Mouse (Mus musculus) central nervous system, embryonic 14 days (tissue): Measurements from ENCODE around the gene Ttc3. TPM values are rescaled to one million over a fixed set of nuclear protein-coding genes. Genes with fewer than 3 reads are reported as not detected.

Source experiments
- polyA plus RNA-seq: library from polyadenylated mRNA; depleted of rRNA; stranded (reverse); fragments of >200 nt; gene quantifications from 2 replicates; pipeline ENCODE4 v1.2.3, GENCODE M21; 2012; rRNA removed

The Ttc3 gene
- polyA plus RNA-seq, result 294 and 316 TPM in 2 replicates

DNA sequence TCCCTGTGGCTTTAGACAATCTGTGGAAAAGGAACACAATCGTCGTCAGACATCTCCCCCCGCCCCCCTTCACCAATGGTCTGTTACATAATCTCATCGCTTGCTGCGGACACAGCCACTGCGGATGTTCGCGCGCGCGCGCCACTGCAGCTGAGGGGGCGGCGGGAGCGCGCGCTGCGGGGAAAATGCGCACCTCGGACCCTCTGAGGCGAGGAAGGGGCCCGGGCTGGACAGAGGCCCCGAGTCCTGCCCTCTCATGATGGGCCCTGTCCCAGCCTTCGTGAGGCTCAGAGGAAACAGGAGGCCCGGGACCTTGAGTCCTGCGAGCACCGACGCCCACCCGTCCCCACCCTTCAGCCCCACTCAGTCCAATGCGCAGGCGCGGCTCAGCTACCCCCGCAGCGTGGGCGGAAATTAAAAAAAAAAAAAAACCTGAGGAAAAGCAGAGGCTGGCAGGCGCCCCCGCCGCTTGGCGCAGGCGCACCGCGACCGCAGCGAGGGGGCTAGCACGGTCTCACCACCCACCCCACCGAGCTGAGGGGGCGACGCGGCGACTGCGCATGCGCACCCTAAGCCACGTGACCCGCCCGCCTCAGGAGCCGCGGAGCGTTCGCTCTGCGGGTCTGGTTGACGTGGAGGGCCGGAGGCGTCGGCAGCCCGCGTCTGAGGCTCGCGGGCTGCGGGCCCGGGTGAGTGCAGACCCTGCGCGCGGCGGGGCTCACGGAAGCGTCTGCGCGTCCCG lies at the start of gene Ttc3:
Ttc3 (plus strand) TSS at position 446 of the 742 bp plus-strand sequence.

DNA sequence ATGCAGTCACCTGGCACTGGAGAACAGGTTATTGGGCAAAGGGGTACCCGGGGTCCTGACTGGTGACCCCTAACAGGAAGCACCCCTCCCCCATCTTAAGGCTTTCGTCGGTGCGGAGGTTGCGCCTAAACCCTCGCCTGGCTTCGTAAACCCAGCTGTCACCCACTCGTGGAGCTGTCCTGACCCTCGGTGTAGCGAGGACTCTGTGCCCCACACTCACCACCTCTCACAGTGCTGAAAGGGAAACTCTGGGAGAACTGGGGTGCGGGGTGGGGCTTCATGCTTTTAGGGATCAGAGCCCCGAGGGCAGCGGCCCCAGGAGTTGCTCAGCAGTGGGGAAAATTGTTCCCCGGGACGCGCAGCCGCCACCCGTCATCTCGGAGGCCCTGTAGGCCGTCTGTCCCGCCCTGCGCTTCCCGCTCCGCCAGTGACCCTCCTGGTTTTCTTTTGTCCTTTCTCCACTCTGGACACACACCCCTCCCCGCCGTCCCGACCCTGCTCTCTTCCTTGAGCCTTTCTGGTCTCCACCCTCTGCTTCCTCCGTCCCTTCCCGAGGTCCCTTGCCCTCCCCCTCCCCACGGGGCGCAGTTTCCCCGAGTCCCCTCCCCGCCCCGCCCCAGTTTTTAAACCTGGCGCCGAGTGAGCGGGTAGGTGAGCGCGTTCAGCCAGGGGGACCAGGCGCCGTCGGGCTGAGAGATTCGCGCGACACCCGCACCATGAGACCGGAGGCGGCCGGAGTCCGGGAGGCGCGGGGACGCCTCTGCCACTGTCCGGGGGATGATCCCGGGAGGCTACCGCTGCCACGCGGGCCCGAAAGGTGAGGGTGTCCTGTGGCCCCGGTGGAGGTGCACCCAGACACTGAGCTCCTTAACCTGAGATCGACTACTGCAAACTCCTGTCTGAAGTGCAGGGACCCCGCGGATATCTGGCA lies 42.4 kb upstream of the Ttc3 start, which contains the start of gene Ripply3:
Ripply3 (plus strand) TSS at position 640 of the 931 bp plus-strand sequence.

DNA sequence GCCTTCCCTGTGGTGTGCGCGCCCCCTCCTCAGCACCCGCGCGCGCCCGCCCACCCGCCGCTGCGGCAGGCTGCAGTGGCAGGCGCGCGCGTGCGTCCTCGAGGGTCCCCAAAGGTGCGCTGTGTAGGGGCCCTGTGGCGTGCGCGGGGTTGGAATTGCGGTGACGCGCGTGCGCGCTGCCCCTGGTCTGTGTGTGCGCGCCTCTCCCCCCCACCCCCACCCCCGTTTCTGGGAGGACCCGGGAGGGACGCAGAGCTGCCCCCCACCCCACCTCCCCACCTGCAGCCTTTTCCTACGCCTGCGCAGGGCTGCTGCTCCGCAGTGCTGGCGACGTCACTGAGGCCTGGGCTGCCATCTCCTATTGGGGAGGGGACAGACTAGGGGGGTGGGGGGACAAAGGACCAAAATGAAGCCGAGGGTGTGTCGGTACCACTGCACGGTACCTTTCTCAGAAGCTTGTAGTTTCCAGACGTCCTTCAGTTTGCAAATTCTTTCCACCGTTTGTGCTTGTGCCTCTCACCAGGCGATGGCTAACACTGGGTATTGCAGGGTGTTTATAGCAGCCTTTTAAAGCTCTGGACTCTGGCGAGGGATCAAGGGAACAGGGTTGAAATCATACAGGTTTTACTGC lies 998 bp downstream of the Ttc3 start, which contains the start of gene Pigp:
Pigp (minus strand) TSS at position 542 of the 631 bp plus-strand sequence.

Other genes starting within 250 kb of the Ttc3 start
- gene Hlcs, start 57.0 kb upstream of the Ttc3 start, polyA plus RNA-seq, result 6.5 and 7.5 TPM in 2 replicates
- gene Ripply3, start 42.2 kb upstream of the Ttc3 start, polyA plus RNA-seq, result 1.3 and 1.6 TPM in 2 replicates
- 96.1 and 104 TPM in 2 replicates for gene Pigp, start 1.2 kb downstream of the Ttc3 start, polyA plus RNA-seq
- gene Vps26c, start 156.2 kb downstream of the Ttc3 start, polyA plus RNA-seq, result 73.0 and 74.2 TPM in 2 replicates
- gene Dyrk1a, start 199.4 kb downstream of the Ttc3 start, polyA plus RNA-seq, result 40.9 and 43.9 TPM in 2 replicates